Mouse (Mus musculus) bone marrow, adult 2 months (tissue): ENCODE results near the gene Pvr. TPM values are rescaled to one million over a fixed set of nuclear protein-coding genes. Genes with fewer than 3 reads are reported as not detected.

Source experiments
- H3K27ac ChIP-seq: fragments of 200-500 bp; 2 replicates; pipeline ENCODE4 v1.5.1; 2012; ENCODE audit warnings: low read depth, mild to moderate bottlenecking, control low read depth, inconsistent platforms, low read length; ENCODE audit not compliant: control insufficient read depth, poor library complexity, insufficient read depth
- H3K4me1 ChIP-seq: fragments of 200-500 bp; 2 replicates; pipeline ENCODE4 v1.6.1; 2011; ENCODE audit warnings: low read length; ENCODE audit not compliant: control insufficient read depth, insufficient read depth
- H3K4me3 ChIP-seq: fragments of 200-500 bp; replicated peaks from 2 replicates; pipeline ENCODE3; 2011; ENCODE audit warnings: mild to moderate bottlenecking, low read depth, low read length, control low read depth; ENCODE audit not compliant: control insufficient read depth
- CTCF ChIP-seq: fragments of 200-500 bp; IDR thresholded peaks from 2 replicates; pipeline ENCODE4 v1.5.1; 2011; ENCODE audit warnings: low read length, control low read depth; ENCODE audit not compliant: control insufficient read depth, insufficient read depth
- POLR2A ChIP-seq: fragments of 200-500 bp; IDR thresholded peaks from 2 replicates; pipeline ENCODE4 v1.6.1; 2011; ENCODE audit warnings: low read depth, mild to moderate bottlenecking, control low read depth, low read length, borderline replicate concordance; ENCODE audit not compliant: control insufficient read depth
- WGBS: fragments of 180-500 bp; shearing (Covaris S2); methylation state at CpG from one replicate; pipeline ENCODE4 v1.1.7; 2018; 5-methylcytosine and 5-hydroxymethylcytosine counted together
- polyA plus RNA-seq: library from polyadenylated mRNA; stranded (reverse); fragments of >200 nt; gene quantifications from 2 replicates; pipeline ENCODE4 v1.2.4, GENCODE M21; 2011; ENCODE audit warnings: low replicate concordance; ENCODE audit not compliant: missing spikeins, insufficient read depth, insufficient read length

Pvr gene
- polyA plus RNA-seq, 1 experiment = 4.7 TPM

- WGBS = 76% methylated on average over 6 of the region's 6 CpGs
- no peak for TF ChIP-seq CTCF
- TF ChIP-seq POLR2A = no peak
- Histone ChIP-seq H3K4me3 (no peak overlapping the region), H3K4me1 (peaks cover 1% of the 10 kb centered on the region; the same call in 1 of the 2 replicates), H3K27ac (no peak overlapping the region)
These were observed 54.5 kb downstream of the Pvr start for GRCm38 (mm10) chr7:19866490-19866889.

- Histone ChIP-seq H3K27ac (no peak overlapping the region), H3K4me1 (no peaks in the 10 kb centered on the region), H3K4me3 (no peak overlapping the region)
- no peak for TF ChIP-seq CTCF
- TF ChIP-seq POLR2A = no peak
- 82% methylated on average over 8 of the region's 8 CpGs for WGBS
These were observed 55.5 kb downstream of the Pvr start for GRCm38 (mm10) chr7:19865246-19866036.

GRCm38 (mm10) chr7:19864241-19864640 is 56.7 kb downstream of the Pvr start:
- Histone ChIP-seq H3K4me3 (no peak overlapping the region), H3K27ac (no peak overlapping the region), H3K4me1 (peaks cover 1% of the 10 kb centered on the region; the same call in 1 of the 2 replicates)
- TF ChIP-seq CTCF (no peak), POLR2A (no peak)
- WGBS = 31% methylated on average over 2 of the region's 2 CpGs

GRCm38 (mm10) chr7:19861199-19861598 is 59.8 kb downstream of the Pvr start, which contains the start of gene Ceacam16:
Gene Ceacam16 (minus strand): TSS chr7:19861299.
- 82% methylated on average over 9 of the region's 9 CpGs for whole genome bisulfite sequencing
- TF ChIP-seq POLR2A (no peak), CTCF (no peak)
- Histone ChIP-seq H3K4me3 (no peak within 1 kb of the TSS), H3K27ac (no peak within 1 kb of the TSS), H3K4me1 (peaks cover 1% of the 10 kb centered on the region; the same call in 1 of the 2 replicates)

- peaks cover 1% of the 10 kb centered on the region; the same call in 1 of the 2 replicates for H3K4me1 ChIP-seq
- TF ChIP-seq CTCF (no peak), POLR2A (no peak)
- no peak overlapping the region for H3K4me3 ChIP-seq
- no peak overlapping the region for H3K27ac ChIP-seq
- 40% methylated on average over 10 of the region's 10 CpGs for WGBS
These were observed 61.2 kb downstream of the Pvr start for GRCm38 (mm10) chr7:19859740-19860139.

- Histone ChIP-seq H3K27ac (no peak overlapping the region), H3K4me1 (peaks cover 1% of the 10 kb centered on the region; the same call in 1 of the 2 replicates), H3K4me3 (no peak overlapping the region)
- no peak for TF ChIP-seq CTCF
- no peak for TF ChIP-seq POLR2A
- WGBS = 60% methylated on average over 6 of the region's 6 CpGs
These were observed 64.7 kb downstream of the Pvr start for GRCm38 (mm10) chr7:19856283-19856682.

GRCm38 (mm10) chr7:19855663-19856062 is 65.3 kb downstream of the Pvr start:
- Histone ChIP-seq H3K4me1 (peaks cover 1% of the 10 kb centered on the region; the same call in 1 of the 2 replicates), H3K27ac (no peak overlapping the region), H3K4me3 (no peak overlapping the region)
- WGBS = 36% methylated on average over 5 of the region's 5 CpGs
- TF ChIP-seq POLR2A = no peak
- no peak for TF ChIP-seq CTCF

Other genes with a start within 250 kb of the Pvr start
- 13.2 TPM in 1 of 2 replicates, not detected in the other for gene Apoc2, start 243.2 kb downstream of the Pvr start, polyA plus RNA-seq
- 7.6 TPM in 1 of 2 replicates, not detected in the other for gene Gm44805, start 239.7 kb downstream of the Pvr start, polyA plus RNA-seq
- 3.6 and 18.7 TPM in 2 replicates for gene Apoc4, start 239.7 kb downstream of the Pvr start, polyA plus RNA-seq
- 48.3 and 137 TPM in 2 replicates for gene Apoc1, start 228.5 kb downstream of the Pvr start, polyA plus RNA-seq
- gene Apoe, start 222.0 kb downstream of the Pvr start, polyA plus RNA-seq = 205 and 422 TPM in 2 replicates
- gene Tomm40, start 205.7 kb downstream of the Pvr start, polyA plus RNA-seq = 19.2 and 19.3 TPM in 2 replicates
- gene Nectin2, start 170.7 kb downstream of the Pvr start, polyA plus RNA-seq = 1.9 and 4.7 TPM in 2 replicates
- gene Bcam, start 150.1 kb downstream of the Pvr start, polyA plus RNA-seq = 0.79 and 4.5 TPM in 2 replicates
- not detected in 2 replicates for gene Cblc, start 124.4 kb downstream of the Pvr start, polyA plus RNA-seq
- gene Bcl3, start 98.4 kb downstream of the Pvr start, polyA plus RNA-seq = 6.4 and 13.0 TPM in 2 replicates
- gene Gm19345, start 69.2 kb downstream of the Pvr start, polyA plus RNA-seq = not detected in 2 replicates
- gene Ceacam16, start 59.9 kb downstream of the Pvr start, polyA plus RNA-seq = 3.8 and 8.2 TPM in 2 replicates
- gene Ceacam19, start 33.2 kb downstream of the Pvr start, polyA plus RNA-seq = not detected in 2 replicates
- 0.52 TPM in 1 of 2 replicates, not detected in the other for gene Igsf23, start 29.6 kb upstream of the Pvr start, polyA plus RNA-seq
- 1.0 TPM in 2 replicates for gene Ceacam20, start 44.3 kb upstream of the Pvr start, polyA plus RNA-seq
- not detected in 2 replicates for gene Nlrp9b, start 70.3 kb upstream of the Pvr start, polyA plus RNA-seq
- gene Vmn1r91, start 178.5 kb upstream of the Pvr start, polyA plus RNA-seq = not detected in 2 replicates
- not detected in 2 replicates for gene Gm16442, start 201.4 kb upstream of the Pvr start, polyA plus RNA-seq
- not detected in 2 replicates for gene Vmn1r93, start 217.9 kb upstream of the Pvr start, polyA plus RNA-seq
- not detected in 2 replicates for gene Vmn1r94, start 247.2 kb upstream of the Pvr start, polyA plus RNA-seq